In the genomic region with DNA sequence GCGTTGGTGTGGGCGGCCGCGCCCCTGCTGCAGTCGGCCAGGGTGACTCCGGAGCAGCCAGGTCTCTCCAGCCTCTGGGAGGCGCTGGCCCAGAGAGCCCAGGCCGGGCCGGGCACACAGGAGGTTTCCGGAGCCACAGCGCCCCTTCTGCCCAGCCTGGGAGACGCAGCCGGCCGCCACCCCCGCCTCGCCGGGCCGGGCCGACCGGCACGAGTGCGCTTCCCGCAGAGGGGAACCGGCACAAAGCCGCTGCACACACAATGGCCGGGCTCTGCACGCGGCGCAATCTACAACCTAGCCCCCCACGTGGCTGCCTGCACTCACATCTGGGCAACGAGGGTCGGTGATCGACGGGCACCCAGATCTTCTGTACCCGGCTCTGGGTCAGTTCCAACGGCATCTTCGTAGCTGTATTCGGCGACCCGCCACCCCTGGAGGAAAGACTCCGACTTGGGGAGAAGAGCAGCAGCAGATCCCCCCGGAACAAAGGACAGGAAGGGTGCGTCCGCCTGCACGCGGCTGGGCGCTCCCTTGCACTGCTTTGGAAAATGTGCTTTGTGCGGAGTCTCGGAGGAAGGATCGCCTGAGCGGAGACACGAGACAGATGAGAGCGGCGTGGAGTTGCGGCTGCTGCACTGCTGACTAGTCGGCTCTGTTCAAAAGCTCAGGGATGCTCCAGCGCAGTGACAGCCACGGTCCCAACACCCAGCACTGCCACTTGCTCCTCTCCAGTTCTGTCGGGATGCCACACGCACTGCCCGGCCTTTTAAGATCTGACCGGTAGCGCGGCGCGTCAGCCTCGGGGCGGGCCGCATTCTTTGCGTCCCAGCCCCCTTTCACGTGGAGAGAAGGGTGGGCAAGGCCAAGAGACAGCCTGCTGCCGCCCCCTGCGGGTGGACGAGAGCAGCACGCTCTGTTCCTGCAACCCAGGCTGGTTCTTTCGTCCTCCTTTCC, we compare ENCODE assay signal across 8 mouse cellular contexts. TPM values are rescaled to one million over a fixed set of nuclear protein-coding genes. Genes with fewer than 3 reads are reported as not detected.
A peak's percentile ranks its signal among the peaks of the same experiment; 100 is the strongest.
DNase-seq lines count a peak whose midpoint lies in the region; ATAC-seq and TF ChIP-seq lines count a peak whose summit lies in the region.

No protein-coding gene starts in this region.

- H3K4me3 ChIP-seq in brown adipose tissue, adult 24 weeks (ENCODE audit: insufficient read depth, low read depth, low read length) = peak overlapping the region; percentile 75
- peak overlapping the region; percentile 69 to 81 for H3K4me3 ChIP-seq in heart, embryonic 14.5 days (ENCODE audit: control insufficient read depth in 1 of 2, insufficient read depth in 1 of 2, low read depth in 1 of 2, low read length in 2 of 2)
- peak overlapping the region; percentile 68 for H3K4me3 ChIP-seq in liver, embryonic 11.5 days (ENCODE audit: low read depth, low read length)
- peak overlapping the region; percentile 60 for H3K4me3 ChIP-seq in myocyte

- peak; percentile 80 for ATAC-seq in heart, embryonic 14.5 days (ENCODE audit: insufficient number of reproducible peaks, insufficient read depth, low FRiP score, low read depth)
- ATAC-seq in liver, embryonic 11.5 days (replicated peaks; ENCODE audit: low FRiP score) = peak; percentile 85

- peak overlapping the region; percentile 92 for H3K27ac ChIP-seq in brown adipose tissue, adult 24 weeks (replicated peaks; ENCODE audit: low read depth, low read length)
- peak overlapping the region; percentile 92 to 95 for H3K27ac ChIP-seq in heart, embryonic 14.5 days (replicated peaks in 1 of 2; ENCODE audit: control insufficient read depth in 1 of 2, insufficient read depth in 1 of 2, low read depth in 2 of 2, low read length in 2 of 2)
- peak overlapping the region; percentile 83 for H3K27ac ChIP-seq in liver, embryonic 11.5 days (ENCODE audit: low read depth, low read length)

- peak; percentile 87 for TF ChIP-seq POLR2A in myocyte (IDR thresholded peaks at IDR 0.05; ENCODE audit: insufficient read length, low read depth)

- H3K79me2 ChIP-seq in myocyte (ENCODE audit: control insufficient read depth, insufficient read depth) = no peaks in the 10 kb centered on the region

- H3K4me2 ChIP-seq in heart, embryonic 14.5 days (ENCODE audit: low read length) = peak overlapping the region; percentile 72
- H3K4me2 ChIP-seq in liver, embryonic 11.5 days = peak overlapping the region; percentile 90
- H3K4me2 ChIP-seq in myocyte (ENCODE audit: low read depth) = peak overlapping the region; percentile 97

- under 1% methylated on average over 75 of the region's 76 CpGs for WGBS in heart, embryonic 14.5 days
- WGBS in liver, embryonic 11.5 days = under 1% methylated on average over 76 of the region's 76 CpGs

- no peaks in the 10 kb centered on the region for H3K27me3 ChIP-seq in heart, embryonic 14.5 days (ENCODE audit: control insufficient read depth, insufficient read depth, low read length)
- peaks cover 14% of the 10 kb centered on the region for H3K27me3 ChIP-seq in liver, embryonic 11.5 days (replicated peaks; ENCODE audit: control insufficient read depth, insufficient read depth, low read length)
- no peaks in the 10 kb centered on the region for H3K27me3 ChIP-seq in myocyte (ENCODE audit: control insufficient read depth, insufficient read depth, insufficient read length)

- peak overlapping the region; percentile 86 for H3K9ac ChIP-seq in heart, embryonic 14.5 days (ENCODE audit: low read length)
- H3K9ac ChIP-seq in liver, embryonic 11.5 days (ENCODE audit: low read depth, low read length) = peak overlapping the region; percentile 68

- peak; percentile 86 for DNase-seq in CD4-positive, CD25-positive, alpha-beta regulatory T cell, adult 2 months (ENCODE audit: low read depth, low spot score)
- DNase-seq in fibroblast of lung, adult 2 months (ENCODE audit: low read depth) = peak; percentile 67
- DNase-seq in kidney, postnatal 10 days = peak; percentile 95
- peak; percentile 89 for DNase-seq in liver, embryonic 11.5 days (ENCODE audit: low spot score)
- peak; percentile 85 to 93 for DNase-seq in spleen, postnatal 4 days (ENCODE audit: low spot score in 2 of 2)

- H3K9me3 ChIP-seq in heart, embryonic 14.5 days (ENCODE audit: control insufficient read depth, low read length) = no peaks in the 10 kb centered on the region
- H3K9me3 ChIP-seq in liver, embryonic 11.5 days (ENCODE audit: control insufficient read depth, low read length) = no peaks in the 10 kb centered on the region

- peaks cover 25% of the 10 kb centered on the region for H3K36me3 ChIP-seq in heart, embryonic 14.5 days (ENCODE audit: control insufficient read depth, insufficient read depth, low read length)
- peaks cover 5% of the 10 kb centered on the region; the same call in 1 of the 2 replicates for H3K36me3 ChIP-seq in liver, embryonic 11.5 days (ENCODE audit: control insufficient read depth, insufficient read depth, low read length)
- no peaks in the 10 kb centered on the region for H3K36me3 ChIP-seq in myocyte (ENCODE audit: control insufficient read depth, insufficient read depth)

- peak overlapping the region; percentile 11 for H3ac ChIP-seq in myocyte (ENCODE audit: control insufficient read depth, insufficient read length)

- H3K4me1 ChIP-seq in brown adipose tissue, adult 24 weeks (ENCODE audit: control insufficient read depth, insufficient read depth, insufficient read length, low read length) = peaks cover 18% of the 10 kb centered on the region
- peaks cover 7 to 17% of the 10 kb centered on the region in 2 experiments for H3K4me1 ChIP-seq in heart, embryonic 14.5 days (ENCODE audit: control insufficient read depth in 2 of 2, insufficient read depth in 2 of 2, low read length in 2 of 2)
- peaks cover 12% of the 10 kb centered on the region for H3K4me1 ChIP-seq in liver, embryonic 11.5 days (replicated peaks; ENCODE audit: control insufficient read depth, insufficient read depth, low read length)

TF ChIP-seq in myocyte, 11 proteins besides CTCF, POLR2A, EP300 and RAD21:
- TF ChIP-seq MAX (IDR thresholded peaks at IDR 0.05; ENCODE audit: low read depth) (no peak), SRF (IDR thresholded peaks at IDR 0.05; ENCODE audit: control insufficient read depth, insufficient read length, low read depth) (peak; percentile 13), MYOG (IDR thresholded peaks at IDR 0.05; ENCODE audit: control insufficient read depth in 1 of 3, insufficient read depth in 1 of 3, insufficient read length in 2 of 3, low read depth in 2 of 3) (peak in 2 of 3 experiments; percentile 3 to 26), POLR2AphosphoS2 (IDR thresholded peaks at IDR 0.05; ENCODE audit: insufficient read length, low read depth) (peak; percentile 81), USF1 (IDR thresholded peaks at IDR 0.05; ENCODE audit: low read depth) (peak; percentile 14), MYOD1 (IDR thresholded peaks at IDR 0.05; ENCODE audit: control insufficient read depth in 1 of 3, insufficient read length in 2 of 3, low read depth in 2 of 3) (no peak)

RNA-seq across cellular contexts. Expression of gene Pfkfb3, which starts 52.3 kb away (rescaled TPM):
- 190 and 226 TPM in 2 replicates for polyA plus RNA-seq in brown adipose tissue, adult 24 weeks (2012; ENCODE audit: insufficient read depth, insufficient read length, missing spikeins)
- polyA plus RNA-seq in heart, embryonic 14.5 days (2014; fragmentation: Nextera tagmentation; extraction: Ambion mirVana) = 9.2 and 11.6 TPM in 2 replicates
- polyA plus RNA-seq in liver, embryonic 11.5 days (2014; fragmentation: Nextera tagmentation; extraction: Ambion mirVana) = 17.5 and 20.3 TPM in 2 replicates
- polyA plus RNA-seq in myocyte (2012; fragmentation: generic; extraction: Trizol) = 2.0 TPM

Comparison
In these comparisons a context has a peak if more than half of its experiments do, and no peak if none do; other contexts are left out.
1. Peak in every context shown above with its lines: DNase-seq, ATAC-seq, H3K4me3 ChIP-seq and H3K27ac ChIP-seq.